Mouse (Mus musculus): ENCODE data around the gene Krtap6-1. TPM values are rescaled to one million over a fixed set of nuclear protein-coding genes. Genes with fewer than 3 reads are reported as not detected.

Gene Krtap6-1
- polyA plus RNA-seq, 1 experiment from 2014 or later, result not detected

Other genes with a start within 250 kb of the Krtap6-1 start
- gene Gm20741, start 219.5 kb upstream of the Krtap6-1 start, polyA plus RNA-seq (2015; fragmentation: Nextera tagmentation; extraction: Ambion mirVana), result not detected in 2 replicates
- not detected in 2 replicates for gene Krtap15, start 211.5 kb upstream of the Krtap6-1 start, polyA plus RNA-seq (2015; fragmentation: Nextera tagmentation; extraction: Ambion mirVana)
- not detected in 2 replicates for gene Krtap14, start 205.6 kb upstream of the Krtap6-1 start, polyA plus RNA-seq (2015; fragmentation: Nextera tagmentation; extraction: Ambion mirVana)
- not detected in 2 replicates for gene Krtap19-1, start 162.3 kb upstream of the Krtap6-1 start, polyA plus RNA-seq (2015; fragmentation: Nextera tagmentation; extraction: Ambion mirVana)
- gene Krtap19-2, start 157.4 kb upstream of the Krtap6-1 start, polyA plus RNA-seq (2015; fragmentation: Nextera tagmentation; extraction: Ambion mirVana), result not detected in 2 replicates
- gene Krtap19-3, start 153.7 kb upstream of the Krtap6-1 start, polyA plus RNA-seq (2015; fragmentation: Nextera tagmentation; extraction: Ambion mirVana), result not detected in 2 replicates
- gene Krtap19-4, start 146.6 kb upstream of the Krtap6-1 start, polyA plus RNA-seq (2015; fragmentation: Nextera tagmentation; extraction: Ambion mirVana), result not detected in 2 replicates
- gene Krtap19-5, start 135.2 kb upstream of the Krtap6-1 start, polyA plus RNA-seq (2015; fragmentation: Nextera tagmentation; extraction: Ambion mirVana), result not detected in 2 replicates
- gene Krtap19-9b, start 99.4 kb upstream of the Krtap6-1 start, polyA plus RNA-seq (2015; fragmentation: Nextera tagmentation; extraction: Ambion mirVana), result not detected in 2 replicates
- gene Krtap16-3, start 68.8 kb upstream of the Krtap6-1 start, polyA plus RNA-seq (2015; fragmentation: Nextera tagmentation; extraction: Ambion mirVana), result not detected in 2 replicates
- gene Krtap22-2, start 20.9 kb upstream of the Krtap6-1 start, polyA plus RNA-seq (2015; fragmentation: Nextera tagmentation; extraction: Ambion mirVana), result not detected in 2 replicates
- gene Gm10229, start 16.4 kb upstream of the Krtap6-1 start, polyA plus RNA-seq (2015; fragmentation: Nextera tagmentation; extraction: Ambion mirVana), result not detected in 2 replicates
- not detected in 2 replicates for gene Gm10228, start 9.8 kb downstream of the Krtap6-1 start, polyA plus RNA-seq (2015; fragmentation: Nextera tagmentation; extraction: Ambion mirVana)
- gene Krtap6-5, start 16.2 kb downstream of the Krtap6-1 start, polyA plus RNA-seq (2015; fragmentation: Nextera tagmentation; extraction: Ambion mirVana), result not detected in 2 replicates
- gene 1110025L11Rik, start 32.3 kb downstream of the Krtap6-1 start, polyA plus RNA-seq (2015; fragmentation: Nextera tagmentation; extraction: Ambion mirVana), result not detected in 2 replicates
- not detected in 2 replicates for gene Krtap6-3, start 52.3 kb downstream of the Krtap6-1 start, polyA plus RNA-seq (2015; fragmentation: Nextera tagmentation; extraction: Ambion mirVana)
- gene Gm6358, start 109.2 kb downstream of the Krtap6-1 start, polyA plus RNA-seq (2015; fragmentation: Nextera tagmentation; extraction: Ambion mirVana), result not detected in 2 replicates
- gene Gm10061, start 119.4 kb downstream of the Krtap6-1 start, polyA plus RNA-seq (2015; fragmentation: Nextera tagmentation; extraction: Ambion mirVana), result not detected in 2 replicates
- gene Gm9789, start 126.3 kb downstream of the Krtap6-1 start, polyA plus RNA-seq (2015; fragmentation: Nextera tagmentation; extraction: Ambion mirVana), result not detected in 2 replicates
- not detected in 2 replicates for gene Gm7735, start 137.8 kb downstream of the Krtap6-1 start, polyA plus RNA-seq (2015; fragmentation: Nextera tagmentation; extraction: Ambion mirVana)
- gene 1110057P08Rik, start 143.0 kb downstream of the Krtap6-1 start, polyA plus RNA-seq (2015; fragmentation: Nextera tagmentation; extraction: Ambion mirVana), result not detected in 2 replicates
- not detected in 2 replicates for gene Krtap20-2, start 174.2 kb downstream of the Krtap6-1 start, polyA plus RNA-seq (2015; fragmentation: Nextera tagmentation; extraction: Ambion mirVana)

Data from stomach, postnatal 0 days (tissue).